Mouse (Mus musculus) erythroblast, adult 5-6 weeks (primary cell): Measurements from ENCODE around the gene Irak4. TPM values are rescaled to one million over a fixed set of nuclear protein-coding genes. Genes with fewer than 3 reads are reported as not detected.

ENCODE experiments used
- ATAC-seq: replicated peaks from 2 replicates; pipeline ENCODE4 v1.8.0; 2016; ENCODE audit warnings: moderate number of reproducible peaks, mild to moderate bottlenecking, moderate TSS enrichment, inconsistent platforms; ENCODE audit not compliant: poor library complexity, low FRiP score, severe bottlenecking
- total RNA-seq, 2 experiments: library from RNA; stranded (forward) in 1 of 2; stranded (reverse) in 1 of 2; fragments of 150-400 nt in 1 of 2; fragments of 200-764, 138-1000 nt in 1 of 2; gene quantifications; 2 replicates each; pipeline versions ENCODE4 v1.2.3 to v1.2.4; 2015 to 2017; ENCODE audit warnings: low replicate concordance in 2 of 2

The Irak4 gene
- total RNA-seq, 2 experiments from 2014 or later: 5.1 to 8.6 TPM

- peak; percentile 90 for ATAC-seq
These were observed 14.0 kb downstream of the Irak4 start for GRCm38 (mm10) chr15:94557442-94557841.

- ATAC-seq: no peak
These were observed 15.6 kb downstream of the Irak4 start for GRCm38 (mm10) chr15:94558895-94559656.

- ATAC-seq: no peak
These were observed 21.5 kb downstream of the Irak4 start for GRCm38 (mm10) chr15:94564909-94565308.

GRCm38 (mm10) chr15:94565854-94566253, 22.4 kb downstream of the Irak4 start:
- no peak for ATAC-seq

DNA sequence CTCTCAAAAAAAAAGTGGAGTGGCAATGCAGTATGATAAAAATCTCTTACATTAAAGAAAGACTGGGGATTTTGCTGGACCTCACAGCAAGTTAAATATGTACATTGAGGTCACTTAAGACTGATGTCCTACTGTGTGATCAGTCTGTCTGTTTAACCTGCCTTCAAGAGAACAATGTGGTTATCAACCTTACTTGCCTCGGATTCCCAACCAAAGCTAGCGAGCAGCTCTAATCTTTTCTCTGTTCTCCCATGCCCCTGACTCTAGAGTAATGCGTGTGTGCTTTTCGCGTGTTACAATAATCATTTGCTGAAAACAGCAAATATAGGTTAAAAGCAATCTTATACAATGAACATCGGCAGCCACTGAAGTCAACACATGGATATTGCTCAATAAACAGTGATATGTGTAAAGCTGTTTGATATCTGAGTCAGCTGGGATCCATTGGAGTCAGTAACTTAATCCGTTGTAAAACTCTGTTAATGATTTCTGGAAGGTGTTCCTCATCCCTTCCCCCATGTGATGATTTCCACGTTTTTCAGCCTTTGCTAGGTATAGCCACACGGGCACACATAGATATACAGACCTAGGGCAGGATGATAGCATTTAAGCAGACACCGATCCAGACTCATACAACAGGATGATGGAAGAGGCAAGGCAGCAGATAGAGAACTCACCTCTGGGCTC, 25.2 kb downstream of the Irak4 start:
- ATAC-seq: no peak

DNA sequence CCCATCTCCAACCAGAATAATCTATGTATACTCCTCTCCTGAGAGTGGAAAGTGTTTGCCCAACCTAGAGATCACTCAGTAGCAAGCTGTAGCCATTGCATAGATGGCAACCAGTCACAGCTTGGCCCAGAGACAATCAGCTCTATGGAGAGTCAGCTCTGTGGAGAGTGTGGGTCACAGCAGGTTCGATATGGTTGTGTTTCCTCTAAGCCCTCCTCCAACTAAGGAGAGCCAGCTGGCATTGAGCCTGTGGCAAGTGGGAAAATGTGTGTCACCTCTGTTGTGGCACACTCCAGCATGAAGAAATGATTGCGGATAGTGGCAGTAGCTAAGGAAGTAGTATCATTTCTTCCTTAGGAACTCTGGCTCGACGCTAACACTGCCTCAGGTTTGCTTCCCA, 28.1 kb downstream of the Irak4 start:
- ATAC-seq: no peak

DNA sequence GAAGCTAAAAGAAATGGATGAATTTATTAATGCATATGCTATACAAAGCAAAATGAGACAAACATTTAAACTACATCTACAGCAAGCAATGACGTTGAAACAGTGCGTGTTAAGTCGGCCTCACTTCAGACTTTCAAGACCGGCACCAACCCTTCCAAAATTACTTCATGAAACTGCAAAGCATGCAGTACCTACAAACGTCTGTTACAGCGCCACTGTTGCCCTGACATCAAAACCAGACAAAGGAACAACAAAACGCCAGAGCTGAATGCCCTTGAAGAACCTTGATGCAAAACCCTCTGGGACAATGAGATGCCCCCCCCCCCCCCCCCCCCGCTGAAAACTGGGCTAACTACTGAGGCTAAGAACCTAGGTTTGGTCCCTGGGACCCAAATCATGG, 29.3 kb downstream of the Irak4 start:
- ATAC-seq: no peak

DNA sequence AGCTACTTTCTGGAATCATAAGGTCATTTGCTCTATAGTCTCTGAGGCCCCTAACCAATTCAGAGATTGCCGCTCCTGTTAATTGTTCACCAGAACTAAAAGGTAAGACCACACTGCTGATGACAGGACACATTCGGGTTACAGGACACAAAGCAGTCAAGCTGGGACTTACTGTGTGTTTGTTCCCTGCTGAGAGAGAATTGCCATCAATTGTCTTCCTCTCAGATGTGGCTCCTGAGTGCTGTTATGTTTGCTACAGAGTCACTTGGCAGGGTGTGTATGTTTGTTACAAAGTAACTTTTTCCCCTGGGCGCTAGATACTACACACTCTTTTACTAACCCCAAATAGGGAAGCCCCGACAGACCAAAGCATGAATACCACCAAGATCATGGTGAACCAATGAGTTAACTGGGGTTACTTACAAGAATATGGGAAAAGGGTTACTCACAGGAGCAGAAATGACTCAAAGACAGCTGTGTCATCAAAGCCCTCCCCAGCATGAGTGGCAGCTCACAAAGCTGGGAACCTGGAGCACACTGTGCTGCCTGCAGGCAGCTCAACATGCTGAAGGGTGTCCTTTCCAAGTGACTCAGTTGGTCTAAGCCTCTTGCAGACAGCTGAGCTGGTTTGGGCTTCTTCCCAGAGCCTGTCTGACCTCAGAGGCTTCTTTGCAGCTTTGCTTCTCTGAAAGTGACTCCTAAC, 31.3 kb downstream of the Irak4 start:
- no peak for ATAC-seq

DNA sequence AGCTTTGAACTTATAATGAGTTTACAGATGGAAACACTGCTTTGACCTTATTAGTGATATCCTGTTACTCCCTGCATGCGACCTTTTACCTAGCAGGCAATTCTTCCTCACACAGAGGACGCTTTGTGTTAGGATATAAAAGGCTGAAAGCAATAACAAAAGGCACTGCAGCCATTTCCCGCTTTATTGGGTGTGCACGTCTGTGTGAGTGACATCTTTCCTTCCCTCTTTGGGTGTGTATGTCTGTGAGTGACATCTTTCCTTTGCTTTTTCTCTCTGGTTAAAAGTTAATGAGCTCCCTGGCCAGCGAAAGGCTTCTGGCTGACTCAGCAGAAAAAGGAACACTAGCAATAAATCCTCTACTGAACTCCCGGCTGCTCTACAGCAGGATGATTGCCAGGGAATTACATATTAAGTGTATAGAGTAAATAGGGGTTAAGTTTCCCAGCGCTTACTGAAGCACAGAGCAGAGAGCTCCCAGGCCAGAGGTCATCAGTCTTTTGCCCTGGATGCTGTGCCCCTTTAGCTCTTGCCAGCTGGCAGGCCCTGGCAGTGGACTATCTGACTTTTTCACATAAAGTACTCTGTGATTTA, 38.7 kb downstream of the Irak4 start:
- no peak for ATAC-seq

DNA sequence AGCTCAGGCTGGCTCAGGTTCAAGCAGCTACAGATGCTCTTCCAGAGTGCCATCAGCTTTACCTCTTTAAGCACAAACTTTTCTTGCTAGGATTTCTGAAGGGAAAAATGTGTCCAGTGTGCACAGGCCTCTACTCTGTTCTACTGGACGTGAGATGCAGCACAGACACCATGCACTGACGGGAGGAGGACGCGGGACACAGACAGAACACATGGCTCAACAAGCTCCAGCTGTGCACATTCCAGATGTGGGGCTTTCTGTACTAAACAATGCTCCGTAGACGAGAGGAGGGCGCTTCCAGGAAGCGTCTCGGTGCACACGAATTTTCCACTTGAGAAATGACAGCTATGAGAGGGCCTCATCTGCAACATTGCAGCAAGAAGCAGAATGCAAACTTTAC, 39.7 kb downstream of the Irak4 start:
- ATAC-seq: no peak

DNA sequence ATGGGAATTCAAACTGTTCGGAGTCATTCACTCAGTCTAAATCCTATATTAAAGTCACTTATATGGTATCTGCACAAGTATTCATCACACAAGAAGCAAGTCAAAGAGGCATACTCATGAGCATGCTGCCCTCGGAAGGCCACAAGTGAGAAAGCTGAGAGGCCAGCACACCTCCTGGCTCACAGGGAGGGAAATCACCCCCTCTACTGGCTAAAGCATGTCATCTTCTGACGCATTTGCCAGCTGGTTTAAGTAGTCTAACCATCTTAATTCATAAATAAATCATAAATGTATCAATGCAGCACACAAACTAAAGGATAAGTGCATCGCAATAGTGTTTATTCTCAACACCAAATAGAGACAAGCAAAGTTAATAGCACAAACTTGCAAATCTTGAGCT, 41.3 kb downstream of the Irak4 start:
- no peak for ATAC-seq

- ATAC-seq: no peak
These were observed 44.6 kb downstream of the Irak4 start for GRCm38 (mm10) chr15:94587826-94588715.

- ATAC-seq: peak; percentile 100
These were observed 46.0 kb downstream of the Irak4 start, which contains the start of gene Twf1 for GRCm38 (mm10) chr15:94589219-94590075. Gene Twf1 (minus strand): TSS chr15:94589889.

DNA sequence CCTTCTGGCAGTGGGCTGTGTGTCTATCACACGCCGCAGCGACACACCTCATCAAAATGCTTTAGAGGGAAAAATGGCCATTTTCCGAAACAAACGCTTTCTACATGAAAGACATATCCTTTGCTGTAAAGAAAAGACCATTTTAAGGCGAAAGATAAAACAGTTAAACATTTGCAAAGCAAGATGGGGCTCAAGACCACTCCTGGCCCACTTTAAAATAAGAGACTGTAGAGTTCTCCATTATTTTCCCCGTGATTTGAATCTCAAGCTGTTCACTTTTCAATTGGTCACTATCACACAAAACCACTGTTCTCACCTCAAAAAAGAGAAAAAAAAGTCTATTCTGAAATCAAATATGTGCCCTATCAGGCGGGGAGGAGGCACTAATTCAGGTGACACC, 46.6 kb downstream of the Irak4 start:
- ATAC-seq: no peak

DNA sequence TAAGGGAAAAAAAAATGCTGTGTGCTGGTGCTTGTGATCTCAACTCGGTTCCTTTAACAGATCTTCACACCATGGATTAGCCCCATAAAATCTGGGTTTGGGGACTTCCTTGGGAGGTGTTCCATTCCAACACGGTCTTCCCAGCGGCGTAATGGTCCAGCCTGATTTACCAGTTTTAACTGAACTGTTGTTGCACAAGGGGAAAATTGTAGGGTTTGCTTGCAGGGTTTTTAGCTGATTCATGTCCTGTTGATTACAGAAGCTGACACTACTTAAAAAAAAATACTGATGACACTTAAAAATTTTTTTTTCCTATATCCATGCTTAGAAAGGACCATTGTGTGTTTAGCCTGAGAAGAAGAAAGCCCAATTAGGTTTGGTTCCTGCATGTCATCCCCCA, 47.9 kb downstream of the Irak4 start:
- ATAC-seq: no peak

DNA sequence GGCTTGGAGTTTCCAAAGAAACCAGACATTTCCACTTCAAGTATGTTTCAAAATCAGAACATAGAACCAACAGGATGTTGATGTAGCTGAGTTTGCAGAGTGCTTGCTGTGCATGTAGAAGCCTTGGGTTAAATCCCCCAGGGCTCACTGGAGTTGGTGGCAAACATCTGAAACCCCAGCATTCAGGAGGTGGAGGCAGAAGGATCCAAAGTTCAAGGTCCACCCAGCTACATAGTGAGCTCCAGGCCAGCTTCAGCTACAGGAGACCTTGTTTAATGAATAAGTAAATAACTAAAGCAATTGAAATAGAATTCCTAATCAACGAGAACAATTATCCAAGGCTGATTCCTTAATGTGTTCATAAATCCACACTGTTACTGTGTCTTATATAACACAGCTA, 50.1 kb downstream of the Irak4 start:
- ATAC-seq: no peak

DNA sequence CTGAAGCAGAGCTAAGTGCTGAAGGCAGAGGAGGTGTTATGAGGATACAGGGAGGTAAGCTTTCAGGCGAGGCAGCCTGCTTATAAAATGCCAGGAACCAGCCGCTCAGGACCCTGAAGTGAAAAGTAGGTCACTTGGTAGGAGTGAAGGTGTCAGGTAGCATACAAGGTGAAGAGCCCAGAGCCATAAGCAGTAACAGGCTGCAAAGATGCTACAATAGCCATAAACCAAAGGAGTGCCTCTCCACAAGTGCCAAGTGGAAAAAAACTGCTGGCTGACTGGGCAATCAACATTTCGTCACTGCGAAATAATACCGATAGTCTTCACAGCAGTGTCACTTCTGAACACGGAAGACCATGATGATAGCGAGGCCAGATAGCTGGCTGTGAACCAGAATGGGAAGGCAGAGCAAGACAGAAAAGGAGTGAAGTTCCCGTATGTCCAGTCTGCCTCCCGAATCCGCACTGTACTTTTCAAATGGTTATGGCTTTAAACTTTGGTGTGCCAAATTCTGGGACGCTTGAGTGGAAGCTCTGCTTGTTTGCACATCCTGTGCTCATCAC, 56.8 kb downstream of the Irak4 start:
- ATAC-seq: no peak

GRCm38 (mm10) chr15:94601339-94601738, 57.9 kb downstream of the Irak4 start:
- ATAC-seq: no peak
